Mouse (Mus musculus) forebrain, embryonic 16.5 days (tissue): ENCODE measurements around the gene Ythdf2. TPM values are rescaled to one million over a fixed set of nuclear protein-coding genes. Genes with fewer than 3 reads are reported as not detected.

ENCODE experiments used
- ATAC-seq: fragments of 200-750 bp; cut with Nextera tagmentation; 2 replicates; pipeline ENCODE4 v1.8.0; 2017; ENCODE audit warnings: mild to moderate bottlenecking, moderate library complexity
- H3K27ac ChIP-seq: fragments of 300-500 bp; sonication (generic); 2 replicates; pipeline ENCODE4 v1.5.1; 2014; ENCODE audit warnings: low read length, control low read depth
- H3K27me3 ChIP-seq: fragments of 300-500 bp; sonication (generic); replicated peaks from 2 replicates; pipeline ENCODE4 v1.6.1; 2014; ENCODE audit warnings: low read length; ENCODE audit not compliant: control insufficient read depth, insufficient read depth
- H3K36me3 ChIP-seq: fragments of 300-500 bp; sonication (generic); 2 replicates; pipeline ENCODE4 v1.6.1; 2014; ENCODE audit not compliant: control insufficient read depth, insufficient read depth
- H3K4me1 ChIP-seq: fragments of 300-500 bp; sonication (generic); replicated peaks from 2 replicates; pipeline ENCODE4 v1.6.1; 2014; ENCODE audit warnings: low read length; ENCODE audit not compliant: control insufficient read depth, insufficient read depth
- H3K4me2 ChIP-seq: fragments of 300-500 bp; sonication (generic); 2 replicates; pipeline ENCODE4 v1.6.1; 2014; ENCODE audit warnings: mild to moderate bottlenecking, low read length, control low read depth
- H3K4me3 ChIP-seq: fragments of 300-500 bp; sonication (generic); replicated peaks from 2 replicates; pipeline ENCODE4 v1.5.1; 2014; ENCODE audit warnings: mild to moderate bottlenecking, low read length, control low read depth
- H3K9ac ChIP-seq: fragments of 300-500 bp; sonication (generic); replicated peaks from 2 replicates; pipeline ENCODE4 v1.6.1; 2014; ENCODE audit warnings: low read depth, low read length, control low read depth
- H3K9me3 ChIP-seq: fragments of 300-500 bp; sonication (generic); 2 replicates; pipeline ENCODE4 v1.6.1; 2016; ENCODE audit warnings: low read length; ENCODE audit not compliant: control insufficient read depth
- WGBS: fragments of 180-500 bp; shearing (Covaris S2); extraction: QIAGEN DNeasy Blood & Tissue Kit; methylation state at CpG from one replicate; pipeline ENCODE4 v1.1.7; 2014; 5-methylcytosine and 5-hydroxymethylcytosine counted together
- polyA plus RNA-seq: library from polyadenylated mRNA; unstranded; fragments of >200 nt; fragmentation: Nextera tagmentation; extraction: Ambion mirVana; gene quantifications from 2 replicates; pipeline ENCODE4 v1.2.1, GENCODE M21; 2015

Gene Ythdf2
- polyA plus RNA-seq, 1 experiment from 2014 or later = 154 TPM

DNA sequence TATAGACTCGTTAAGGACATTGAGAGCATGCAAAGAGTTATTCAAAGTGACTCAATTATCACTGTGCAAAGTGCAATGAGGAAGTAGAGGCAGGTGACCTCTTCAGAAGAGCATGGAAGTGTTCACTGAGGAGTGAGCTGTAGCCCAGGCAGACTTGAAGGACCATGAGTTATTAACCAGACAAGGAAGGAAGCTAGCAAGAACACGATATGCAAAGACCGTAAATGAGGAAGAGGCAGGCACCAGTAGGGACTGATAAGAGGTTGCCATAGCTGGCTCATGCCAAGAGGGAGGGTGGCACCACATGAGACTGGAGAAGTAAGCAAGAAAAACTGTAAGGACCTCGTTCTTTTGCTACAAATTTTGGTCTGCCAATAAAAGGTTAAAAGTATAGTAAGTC, 2.7 kb upstream of the Ythdf2 start:
- ATAC-seq = no peak
- H3K36me3 ChIP-seq = peaks cover 3% of the 10 kb centered on the region; the same call in 1 of the 2 replicates
- no peaks in the 10 kb centered on the region for H3K27me3 ChIP-seq
- no peaks in the 10 kb centered on the region for H3K9me3 ChIP-seq
- H3K27ac ChIP-seq = no peak overlapping the region
- WGBS = 73% methylated on average over 4 of the region's 4 CpGs
- H3K4me1 ChIP-seq = peaks cover 12% of the 10 kb centered on the region
- no peak overlapping the region for H3K4me2 ChIP-seq
- no peak overlapping the region for H3K4me3 ChIP-seq
- no peak overlapping the region for H3K9ac ChIP-seq

DNA sequence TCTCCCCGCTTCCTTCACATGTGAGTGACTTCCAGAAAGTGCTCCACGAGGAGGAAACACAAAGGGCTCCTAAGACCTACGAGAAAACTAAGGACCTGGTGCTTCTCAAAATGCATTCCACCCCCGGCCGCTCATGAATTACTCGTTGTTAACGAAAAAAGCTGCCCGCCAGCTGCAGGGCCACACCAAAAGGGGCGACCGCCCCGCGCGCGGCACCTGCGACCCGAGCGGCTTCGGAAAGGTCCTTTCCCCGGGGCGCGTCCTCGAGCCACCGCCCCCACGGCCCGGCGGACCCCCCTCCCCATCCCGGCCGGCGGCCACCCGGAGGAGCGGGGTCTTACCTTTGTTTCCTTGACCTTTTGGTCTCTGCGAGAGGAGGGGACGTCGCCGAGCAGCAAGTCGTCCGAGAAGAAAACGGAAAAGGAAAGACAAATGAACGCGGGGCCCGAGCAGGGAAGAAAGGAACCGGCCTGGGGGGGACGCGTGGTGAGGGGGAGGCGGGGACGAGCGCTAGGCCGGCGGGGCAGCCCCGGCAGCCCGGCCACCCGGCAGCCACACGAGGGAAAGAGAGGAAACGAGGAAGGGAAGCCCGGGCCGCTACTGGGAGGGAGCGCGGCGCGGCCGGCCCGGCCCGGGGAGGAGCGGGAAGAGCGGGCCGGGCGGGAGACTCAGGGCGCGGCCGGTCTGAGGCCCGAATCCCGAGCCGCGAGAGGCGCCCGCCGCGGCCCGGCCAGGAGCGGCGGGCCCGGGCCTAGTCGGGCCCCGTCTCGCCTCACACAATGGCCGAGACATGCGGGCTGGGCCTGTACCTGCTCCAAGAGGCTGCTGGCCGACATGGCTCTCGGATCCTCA, 786 bp downstream of the Ythdf2 start:
- H3K4me1 ChIP-seq = peaks cover 21% of the 10 kb centered on the region
- WGBS = under 1% methylated on average over 65 of the region's 89 CpGs
- peak; percentile 81 for ATAC-seq

DNA sequence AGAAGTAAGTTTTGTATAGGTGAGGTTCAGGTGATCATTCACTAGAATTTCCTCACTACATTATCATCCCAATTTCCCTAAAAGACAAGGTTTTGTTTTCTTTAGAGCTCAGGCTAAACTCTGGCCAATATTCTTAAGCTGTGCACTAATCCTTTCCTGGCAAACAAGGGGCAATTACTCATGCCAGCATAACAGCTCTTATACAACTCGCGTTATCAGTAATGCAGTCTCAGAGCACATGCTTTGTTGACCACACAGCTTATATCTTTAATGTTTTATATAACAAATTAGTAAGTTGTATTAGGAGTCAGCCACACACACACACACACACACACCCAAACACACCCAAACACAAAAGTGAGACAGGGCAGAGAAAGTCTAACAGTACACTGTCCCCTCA, 1.8 kb downstream of the Ythdf2 start:
- H3K27me3 ChIP-seq = no peaks in the 10 kb centered on the region
- no peak for ATAC-seq

More for the DNA sequence above, 786 bp downstream of the Ythdf2 start:
- Histone ChIP-seq H3K4me3 (peak overlapping the region; percentile 100), H3K4me2 (peak overlapping the region; percentile 96), H3K36me3 (peaks cover 12% of the 10 kb centered on the region; the same call in 1 of the 2 replicates), H3K27ac (peak overlapping the region; percentile 95), H3K9me3 (no peaks in the 10 kb centered on the region), H3K9ac (peak overlapping the region; percentile 99), H3K27me3 (no peaks in the 10 kb centered on the region)

GRCm38 (mm10) chr4:132209299-132209698, 2.8 kb downstream of the Ythdf2 start:
- ATAC-seq = no peak
- peaks cover 21% of the 10 kb centered on the region for H3K4me1 ChIP-seq
- H3K9ac ChIP-seq = no peak overlapping the region
- H3K36me3 ChIP-seq = peaks cover 16% of the 10 kb centered on the region
- 0 out of 2 replicates have a peak overlapping the region, but pooled peaks have one; percentile 1 for H3K4me2 ChIP-seq
- 87% methylated on average over 2 of the region's 2 CpGs for WGBS
- no peak overlapping the region for H3K27ac ChIP-seq
- H3K4me3 ChIP-seq = no peak overlapping the region
- H3K27me3 ChIP-seq = no peaks in the 10 kb centered on the region
- H3K9me3 ChIP-seq = no peaks in the 10 kb centered on the region

More for the DNA sequence above, 1.8 kb downstream of the Ythdf2 start:
- H3K9ac ChIP-seq = peak overlapping the region; percentile 99
- H3K4me3 ChIP-seq = peak overlapping the region; percentile 100
- no peaks in the 10 kb centered on the region for H3K9me3 ChIP-seq
- H3K4me2 ChIP-seq = peak overlapping the region; percentile 96
- no peak overlapping the region for H3K27ac ChIP-seq
- peaks cover 21% of the 10 kb centered on the region for H3K4me1 ChIP-seq
- WGBS = 17% methylated on average over 2 of the region's 2 CpGs
- H3K36me3 ChIP-seq = peaks cover 13% of the 10 kb centered on the region; the same call in 1 of the 2 replicates

DNA sequence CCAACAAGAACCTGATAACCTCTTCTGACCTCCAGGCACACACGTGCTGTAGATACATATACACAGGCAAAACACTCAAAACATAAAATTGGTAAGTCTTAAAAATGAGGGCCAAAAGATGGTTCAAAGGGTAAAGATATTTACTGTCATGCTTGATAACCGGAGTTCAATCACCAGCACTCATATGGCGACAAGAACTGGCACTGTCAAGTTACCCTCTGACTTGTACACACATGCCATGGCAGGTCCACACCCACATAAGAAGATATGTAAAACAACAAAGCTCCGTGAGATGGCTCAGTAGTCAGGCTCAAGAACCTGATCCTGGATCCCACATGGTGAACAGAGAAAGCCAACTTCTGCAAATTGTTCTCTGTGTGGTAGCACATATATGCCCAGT, 4.8 kb downstream of the Ythdf2 start:
- no peak for ATAC-seq
- no peaks in the 10 kb centered on the region for H3K9me3 ChIP-seq
- no peak overlapping the region for H3K9ac ChIP-seq
- no peak overlapping the region for H3K4me3 ChIP-seq
- no peaks in the 10 kb centered on the region for H3K27me3 ChIP-seq
- H3K36me3 ChIP-seq = peaks cover 25% of the 10 kb centered on the region
- 93% methylated on average over 4 of the region's 4 CpGs for WGBS
- H3K27ac ChIP-seq = no peak overlapping the region
- peaks cover 24% of the 10 kb centered on the region for H3K4me1 ChIP-seq
- no peak overlapping the region for H3K4me2 ChIP-seq

DNA sequence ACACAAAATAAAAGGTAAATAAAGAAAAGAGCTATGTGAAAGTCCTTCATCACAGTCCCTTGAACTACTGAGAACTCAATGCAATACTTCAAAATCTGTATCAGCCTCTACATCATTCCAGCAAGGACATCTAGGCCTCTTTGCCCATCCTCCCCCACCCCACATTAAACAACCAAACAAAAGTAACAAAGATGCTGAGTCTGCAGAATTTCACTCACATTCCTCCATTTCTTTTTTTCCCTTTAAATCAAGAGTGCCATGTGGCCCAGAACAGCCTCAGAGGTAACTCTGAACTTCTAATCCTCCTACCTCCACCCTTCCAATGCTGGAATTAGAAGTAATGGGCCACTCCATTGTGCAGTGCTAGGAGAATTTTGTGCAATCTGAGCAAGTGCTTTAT, 13.3 kb downstream of the Ythdf2 start:
- Histone ChIP-seq H3K4me2 (no peak overlapping the region), H3K9me3 (no peaks in the 10 kb centered on the region), H3K4me1 (peaks cover 39% of the 10 kb centered on the region), H3K27me3 (no peaks in the 10 kb centered on the region), H3K4me3 (no peak overlapping the region), H3K9ac (no peak overlapping the region), H3K27ac (no peak overlapping the region), H3K36me3 (peaks cover 6% of the 10 kb centered on the region)
- no peak for ATAC-seq

DNA sequence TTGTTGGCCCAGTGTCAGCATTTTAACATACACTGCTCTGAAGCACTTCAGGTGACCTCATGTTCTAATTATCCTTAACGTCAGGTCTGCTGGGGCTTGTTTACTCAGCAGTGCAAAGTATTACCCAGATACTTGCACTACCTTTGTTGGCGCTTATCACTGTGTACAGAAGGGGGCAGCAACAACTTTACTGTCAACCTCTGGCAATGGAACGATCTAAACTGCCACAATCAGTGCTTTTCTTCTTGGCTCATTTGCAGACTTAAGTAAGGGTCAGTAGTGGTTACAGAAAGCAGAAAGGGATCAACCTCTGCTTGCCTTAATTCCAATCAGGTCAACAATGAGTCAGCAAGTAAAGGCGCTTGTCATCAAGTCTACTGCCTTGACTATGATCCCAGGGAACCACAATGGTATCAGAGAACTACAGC, 13.8 kb downstream of the Ythdf2 start:
- ATAC-seq = no peak
- H3K4me2 ChIP-seq = no peak overlapping the region
- no peak overlapping the region for H3K27ac ChIP-seq
- H3K4me3 ChIP-seq = no peak overlapping the region
- H3K9me3 ChIP-seq = no peaks in the 10 kb centered on the region
- 48% methylated on average over 4 of the region's 4 CpGs for WGBS
- no peaks in the 10 kb centered on the region for H3K27me3 ChIP-seq
- H3K36me3 ChIP-seq = peaks cover 2% of the 10 kb centered on the region
- H3K9ac ChIP-seq = no peak overlapping the region
- H3K4me1 ChIP-seq = peaks cover 36% of the 10 kb centered on the region

DNA sequence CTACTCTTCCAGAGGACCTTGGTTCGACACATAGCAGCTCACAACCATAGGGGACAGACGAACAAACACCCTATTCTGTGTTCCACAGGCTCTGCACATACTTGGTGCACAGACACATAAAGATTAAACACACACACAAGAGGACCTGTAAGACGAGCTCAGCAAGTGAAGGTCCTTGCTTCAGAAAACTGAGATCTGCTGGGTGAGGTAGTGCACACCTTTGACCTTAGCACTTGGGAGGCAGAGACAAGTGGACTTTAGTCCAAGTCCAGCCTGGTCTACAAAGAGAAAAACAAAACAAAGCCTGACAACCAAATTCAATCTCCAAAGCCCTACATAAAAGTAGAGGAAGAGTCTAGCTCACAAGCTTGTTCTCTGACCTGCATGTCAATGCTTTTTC, 17.1 kb downstream of the Ythdf2 start:
- no peak overlapping the region for H3K9ac ChIP-seq
- no peaks in the 10 kb centered on the region for H3K9me3 ChIP-seq
- no peak overlapping the region for H3K4me3 ChIP-seq
- no peaks in the 10 kb centered on the region for H3K27me3 ChIP-seq
- ATAC-seq = no peak
- H3K27ac ChIP-seq = no peak overlapping the region
- no peak overlapping the region for H3K4me2 ChIP-seq
- H3K36me3 ChIP-seq = peaks cover 2% of the 10 kb centered on the region; the same call in 1 of the 2 replicates
- peaks cover 23% of the 10 kb centered on the region for H3K4me1 ChIP-seq
- WGBS = 92% methylated on average over 3 of the region's 3 CpGs

- Histone ChIP-seq H3K4me3 (no peak overlapping the region), H3K27me3 (no peaks in the 10 kb centered on the region), H3K27ac (no peak overlapping the region), H3K9me3 (no peaks in the 10 kb centered on the region), H3K4me1 (peaks cover 17% of the 10 kb centered on the region), H3K9ac (no peak overlapping the region), H3K4me2 (no peak overlapping the region), H3K36me3 (peaks cover 2% of the 10 kb centered on the region; the same call in 1 of the 2 replicates)
- WGBS = 95% methylated on average over 6 of the region's 6 CpGs
- ATAC-seq = no peak
Observed at GRCm38 (mm10) chr4:132194373-132194772, 17.7 kb downstream of the Ythdf2 start.
